Mouse (Mus musculus) liver, adult 2 months (tissue): ENCODE measurements around the gene Cdk9. TPM values are rescaled to one million over a fixed set of nuclear protein-coding genes. Genes with fewer than 3 reads are reported as not detected.

Experiments used
- DNase-seq: peaks from one replicate; pipeline ENCODE4 v3.0.0-alpha.2; 2011; ENCODE audit warnings: low read depth, low spot score; ENCODE audit errors: extremely low read depth
- H3K27ac ChIP-seq: fragments of 200-500 bp; replicated peaks from 2 replicates; pipeline ENCODE4 v1.5.1; 2012; ENCODE audit warnings: low read depth, mild to moderate bottlenecking, control low read depth, inconsistent platforms, low read length; ENCODE audit not compliant: insufficient read depth
- H3K27me3 ChIP-seq: fragments of 200-500 bp; 2 replicates; pipeline ENCODE4 v1.6.1; 2012; ENCODE audit warnings: mild to moderate bottlenecking, moderate library complexity, low read length, inconsistent platforms; ENCODE audit not compliant: control insufficient read depth, insufficient read depth
- H3K36me3 ChIP-seq: fragments of 200-500 bp; 2 replicates; pipeline ENCODE4 v1.6.1; 2012; ENCODE audit warnings: low read length, inconsistent platforms; ENCODE audit not compliant: control insufficient read depth, insufficient read depth
- H3K4me1 ChIP-seq: fragments of 200-500 bp; 2 replicates; pipeline ENCODE4 v1.6.1; 2011; ENCODE audit warnings: low read length; ENCODE audit not compliant: control insufficient read depth, insufficient read depth
- H3K4me3 ChIP-seq: fragments of 200-500 bp; 2 replicates; pipeline ENCODE4 v1.5.1; 2011; ENCODE audit warnings: low read depth, mild to moderate bottlenecking, control low read depth, low read length, moderate library complexity; ENCODE audit not compliant: insufficient read depth
- H3K79me2 ChIP-seq: fragments of 200-500 bp; 2 replicates; pipeline ENCODE4 v1.6.1; 2012; ENCODE audit warnings: inconsistent platforms, mild to moderate bottlenecking, low read length, moderate library complexity; ENCODE audit not compliant: control insufficient read depth, insufficient read depth
- H3K9ac ChIP-seq: fragments of 200-500 bp; 2 replicates; pipeline ENCODE4 v1.6.1; 2012; ENCODE audit warnings: low read depth, mild to moderate bottlenecking, control low read depth, inconsistent platforms, low read length
- CTCF ChIP-seq: fragments of 200-500 bp; IDR thresholded peaks from 2 replicates; pipeline ENCODE4 v1.5.1; 2011; ENCODE audit warnings: low read depth, low read length, control low read depth
- POLR2A ChIP-seq: fragments of 200-500 bp; IDR thresholded peaks from 2 replicates; pipeline ENCODE4 v1.6.1; 2011; ENCODE audit warnings: low read length, control low read depth; ENCODE audit not compliant: insufficient read depth; ENCODE audit errors: extremely low read depth
- WGBS: fragments of 180-500 bp; shearing (Covaris S2); methylation state at CpG from one replicate; pipeline ENCODE4 v1.1.7; 2018; 5-methylcytosine and 5-hydroxymethylcytosine counted together
- polyA plus RNA-seq: library from polyadenylated mRNA; depleted of rRNA; stranded (reverse); fragments of >200 nt; gene quantifications from 2 replicates; pipeline ENCODE4 v1.2.3, GENCODE M21; 2012
- total RNA-seq: library from RNA; depleted of rRNA; stranded (reverse); fragments of >200 nt; gene quantifications from 2 replicates; pipeline ENCODE4 v1.2.3, GENCODE M21; 2014

The Cdk9 gene
- total and polyA plus RNA-seq, 2 experiments = 19.5 to 63.7 TPM

- WGBS = 33% methylated on average over 8 of the region's 8 CpGs
- Histone ChIP-seq H3K79me2 (peaks cover 23% of the 10 kb centered on the region; the same call in 1 of the 2 replicates), H3K4me1 (peaks cover 23% of the 10 kb centered on the region), H3K27me3 (no peaks in the 10 kb centered on the region), H3K36me3 (peaks cover 20% of the 10 kb centered on the region), H3K9ac (peak overlapping the region; percentile 83), H3K27ac (peak overlapping the region; percentile 98), H3K4me3 (peak overlapping the region; percentile 71)
- DNase-seq = peak; percentile 68
- no peak for TF ChIP-seq POLR2A
- TF ChIP-seq CTCF = no peak
Measured at GRCm38 (mm10) chr2:32703046-32703445, 9.8 kb downstream of the Cdk9 start.

- Histone ChIP-seq H3K27ac (peak overlapping the region; percentile 98), H3K9ac (peak overlapping the region; percentile 83), H3K27me3 (no peaks in the 10 kb centered on the region), H3K4me3 (peak overlapping the region; percentile 71), H3K79me2 (peaks cover 17% of the 10 kb centered on the region; the same call in 1 of the 2 replicates), H3K4me1 (peaks cover 35% of the 10 kb centered on the region), H3K36me3 (peaks cover 12% of the 10 kb centered on the region)
- WGBS = 26% methylated on average over 14 of the region's 14 CpGs
- TF ChIP-seq CTCF = no peak
- 0 out of 2 replicates have a peak, but pooled peaks have one; percentile 21 for TF ChIP-seq POLR2A
- peak; percentile 97 for DNase-seq
Measured at GRCm38 (mm10) chr2:32700966-32701743, 11.7 kb downstream of the Cdk9 start.

GRCm38 (mm10) chr2:32699680-32700079 is 13.2 kb downstream of the Cdk9 start:
- 41% methylated on average over 6 of the region's 6 CpGs for WGBS
- Histone ChIP-seq H3K27ac (peak overlapping the region; percentile 95), H3K79me2 (peaks cover 17% of the 10 kb centered on the region; the same call in 1 of the 2 replicates), H3K36me3 (peaks cover 8% of the 10 kb centered on the region; the same call in 1 of the 2 replicates), H3K4me1 (peaks cover 33% of the 10 kb centered on the region), H3K9ac (peak overlapping the region; percentile 78; the same call in 1 of the 2 replicates), H3K4me3 (no peak overlapping the region), H3K27me3 (no peaks in the 10 kb centered on the region)
- TF ChIP-seq CTCF = no peak
- TF ChIP-seq POLR2A = no peak
- no peak for DNase-seq

GRCm38 (mm10) chr2:32694691-32695090 is 18.2 kb downstream of the Cdk9 start:
- peaks cover 10% of the 10 kb centered on the region; the same call in 1 of the 2 replicates for H3K36me3 ChIP-seq
- DNase-seq = no peak
- 71% methylated on average over 12 of the region's 12 CpGs for WGBS
- H3K79me2 ChIP-seq = 0 out of 2 replicates have a peak, but pooled peaks cover 2% of the 10 kb centered on the region
- H3K4me3 ChIP-seq = no peak overlapping the region
- no peak overlapping the region for H3K9ac ChIP-seq
- H3K27me3 ChIP-seq = no peaks in the 10 kb centered on the region
- H3K4me1 ChIP-seq = peaks cover 33% of the 10 kb centered on the region
- H3K27ac ChIP-seq = peak overlapping the region; percentile 37; the same call in 1 of the 2 replicates
- no peak for TF ChIP-seq CTCF
- TF ChIP-seq POLR2A = no peak

- peaks cover 15% of the 10 kb centered on the region; the same call in 1 of the 2 replicates for H3K36me3 ChIP-seq
- H3K79me2 ChIP-seq = no peaks in the 10 kb centered on the region
- H3K27ac ChIP-seq = peak overlapping the region; percentile 55
- peak; percentile 85 for DNase-seq
- TF ChIP-seq CTCF = peak; percentile 88
- TF ChIP-seq POLR2A = peak; percentile 80
- WGBS = under 1% methylated on average over 51 of the region's 51 CpGs
- H3K9ac ChIP-seq = peak overlapping the region; percentile 80
- peaks cover 31% of the 10 kb centered on the region for H3K4me1 ChIP-seq
- H3K27me3 ChIP-seq = no peaks in the 10 kb centered on the region
- H3K4me3 ChIP-seq = peak overlapping the region; percentile 66
Measured at GRCm38 (mm10) chr2:32693823-32694411, 19.0 kb downstream of the Cdk9 start.
